Mouse (Mus musculus) stomach, postnatal 0 days (tissue): ENCODE results near the gene Gm20538.

Experiments used
- CTCF ChIP-seq: IDR thresholded peaks from 2 replicates; pipeline ENCODE4 v1.5.1; 2016; ENCODE audit warnings: antibody characterized with exemption, low read depth, mild to moderate bottlenecking, moderate library complexity
- EP300 ChIP-seq: optimal IDR thresholded peaks from 2 replicates; pipeline ENCODE3; 2016; ENCODE audit warnings: antibody characterized with exemption

GRCm38 (mm10) chr19:44590992-44591391, 38.4 kb upstream of the Gm20538 start:
- TF ChIP-seq CTCF: no peak
- no peak for TF ChIP-seq EP300
